Mouse (Mus musculus) ES-Bruce4 (cell line): ENCODE data around the gene Cmc2. TPM values are rescaled to one million over a fixed set of nuclear protein-coding genes. Genes with fewer than 3 reads are reported as not detected.

ENCODE experiments used
- H3K27ac ChIP-seq: 2 replicates; pipeline ENCODE4 v1.5.1; 2012; ENCODE audit warnings: low read length, inconsistent platforms; ENCODE audit not compliant: insufficient read depth
- H3K27me3 ChIP-seq: 2 replicates; pipeline ENCODE4 v1.6.1; 2012; ENCODE audit warnings: mild to moderate bottlenecking, low read length, inconsistent platforms; ENCODE audit not compliant: control insufficient read depth, poor library complexity, insufficient read depth, severe bottlenecking
- H3K36me3 ChIP-seq: 2 replicates; pipeline ENCODE4 v1.6.1; 2012; ENCODE audit warnings: inconsistent platforms, mild to moderate bottlenecking, low read length, moderate library complexity; ENCODE audit not compliant: control insufficient read depth, poor library complexity, insufficient read depth, severe bottlenecking
- H3K4me1 ChIP-seq: one replicate; pipeline ENCODE4 v1.8.1; 2011; ENCODE audit warnings: low read length; ENCODE audit not compliant: control insufficient read depth, insufficient read depth
- H3K4me3 ChIP-seq: 2 replicates; pipeline ENCODE4 v1.5.1; 2011; ENCODE audit warnings: low read depth, mild to moderate bottlenecking, low read length
- H3K9ac ChIP-seq: 2 replicates; pipeline ENCODE4 v1.6.1; 2012; ENCODE audit warnings: low read depth, mild to moderate bottlenecking, inconsistent platforms; ENCODE audit not compliant: poor library complexity, severe bottlenecking
- H3K9me3 ChIP-seq: replicated peaks from 2 replicates; pipeline ENCODE4 v1.6.1; 2012; ENCODE audit warnings: mild to moderate bottlenecking, low read length, inconsistent platforms; ENCODE audit not compliant: control insufficient read depth, poor library complexity, insufficient read depth, severe bottlenecking
- CTCF ChIP-seq: IDR thresholded peaks from one replicate; pipeline ENCODE4 v1.8.1; 2011; ENCODE audit warnings: low read depth, low read length
- EP300 ChIP-seq: IDR thresholded peaks from 2 replicates; pipeline ENCODE4 v1.6.1; 2011; ENCODE audit warnings: low read depth, low read length; ENCODE audit not compliant: insufficient read depth
- POLR2A ChIP-seq: IDR thresholded peaks from one replicate; pipeline ENCODE4 v1.8.1; 2011; ENCODE audit warnings: low read length; ENCODE audit not compliant: insufficient read depth
- polyA plus RNA-seq: library from polyadenylated mRNA; stranded (reverse); fragments of >200 nt; gene quantifications from 2 replicates; pipeline ENCODE4 v1.2.4, GENCODE M21; 2011; ENCODE audit warnings: low read depth; ENCODE audit not compliant: missing spikeins, insufficient read depth, insufficient read length

Cmc2 gene
- polyA plus RNA-seq: 23.0 and 23.3 TPM in 2 replicates

DNA sequence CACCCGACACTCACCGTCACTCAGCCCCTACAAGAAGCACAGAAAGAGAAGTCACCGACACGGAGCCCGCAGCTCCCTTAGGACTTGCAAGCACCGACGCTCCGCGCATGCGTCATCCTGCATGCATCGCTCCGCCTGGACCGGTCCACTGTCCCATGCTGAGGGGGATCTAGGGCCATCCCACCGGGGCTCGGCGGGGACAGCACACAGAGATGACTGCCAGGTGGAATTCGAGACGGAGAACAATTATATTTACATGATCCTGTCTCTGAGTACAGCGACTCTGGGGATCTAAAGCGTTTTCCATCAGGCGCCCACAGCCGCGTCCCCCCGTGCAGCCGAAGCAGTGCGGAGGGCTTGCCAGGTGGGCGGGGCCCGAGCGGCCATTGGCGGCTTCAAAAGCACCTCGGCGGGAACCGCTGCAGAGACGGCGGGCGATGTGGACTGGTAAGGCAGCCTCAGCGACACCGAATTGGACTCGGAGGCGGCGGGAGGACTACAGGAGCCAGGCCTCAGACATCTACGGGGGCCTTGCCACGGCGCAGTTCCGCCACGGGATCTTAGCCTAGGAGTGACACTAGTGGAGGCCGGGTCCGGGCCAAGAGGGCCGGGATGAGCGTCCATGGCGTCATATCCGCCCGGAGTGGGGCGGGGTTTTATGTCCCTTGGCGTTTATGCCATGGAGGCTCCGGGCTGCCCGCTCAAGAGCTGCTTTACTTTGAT is at the start of gene Cmc2, which contains the start of gene Cenpn:
Gene Cmc2, minus strand, starts transcription at position 119 of the 723 bp plus-strand sequence.
Gene Cenpn, plus strand, starts transcription at position 394 of the 723 bp plus-strand sequence.
- Histone ChIP-seq H3K4me1 (no peaks in the 10 kb centered on the region), H3K9me3 (no peaks in the 10 kb centered on the region), H3K4me3 (peak within 1 kb of the TSS; percentile 99), H3K27me3 (no peaks in the 10 kb centered on the region), H3K9ac (peak within 1 kb of the TSS; percentile 84), H3K36me3 (peaks cover 8% of the 10 kb centered on the region; the same call in 1 of the 2 replicates), H3K27ac (no peak within 1 kb of the TSS)
- TF ChIP-seq CTCF (no peak), POLR2A (peak; percentile 96), EP300 (no peak)

- H3K9ac ChIP-seq: no peak overlapping the region
- H3K36me3 ChIP-seq: no peaks in the 10 kb centered on the region
- no peak overlapping the region for H3K4me3 ChIP-seq
- H3K27ac ChIP-seq: no peak overlapping the region
- H3K27me3 ChIP-seq: no peaks in the 10 kb centered on the region
- no peaks in the 10 kb centered on the region for H3K4me1 ChIP-seq
- TF ChIP-seq EP300 (no peak), CTCF (no peak), POLR2A (no peak)
- H3K9me3 ChIP-seq: no peaks in the 10 kb centered on the region
Observed at GRCm38 (mm10) chr8:116969531-116969930, 48.3 kb upstream of the Cmc2 start.

- H3K4me3 ChIP-seq: no peak overlapping the region
- no peak overlapping the region for H3K9ac ChIP-seq
- H3K27me3 ChIP-seq: no peaks in the 10 kb centered on the region
- H3K36me3 ChIP-seq: peaks cover 49% of the 10 kb centered on the region
- no peaks in the 10 kb centered on the region for H3K9me3 ChIP-seq
- no peaks in the 10 kb centered on the region for H3K4me1 ChIP-seq
- H3K27ac ChIP-seq: no peak overlapping the region
- no peak for TF ChIP-seq POLR2A
- TF ChIP-seq CTCF: no peak
Observed at GRCm38 (mm10) chr8:116954415-116954814, 33.2 kb upstream of the Cmc2 start.

GRCm38 (mm10) chr8:116952428-116952827 is 31.2 kb upstream of the Cmc2 start:
- Histone ChIP-seq H3K4me1 (peaks cover 3% of the 10 kb centered on the region), H3K9ac (no peak overlapping the region), H3K36me3 (peaks cover 45% of the 10 kb centered on the region), H3K27me3 (no peaks in the 10 kb centered on the region), H3K9me3 (no peaks in the 10 kb centered on the region), H3K4me3 (no peak overlapping the region), H3K27ac (no peak overlapping the region)
- TF ChIP-seq POLR2A: no peak
- TF ChIP-seq CTCF: no peak
- no peak for TF ChIP-seq EP300

DNA sequence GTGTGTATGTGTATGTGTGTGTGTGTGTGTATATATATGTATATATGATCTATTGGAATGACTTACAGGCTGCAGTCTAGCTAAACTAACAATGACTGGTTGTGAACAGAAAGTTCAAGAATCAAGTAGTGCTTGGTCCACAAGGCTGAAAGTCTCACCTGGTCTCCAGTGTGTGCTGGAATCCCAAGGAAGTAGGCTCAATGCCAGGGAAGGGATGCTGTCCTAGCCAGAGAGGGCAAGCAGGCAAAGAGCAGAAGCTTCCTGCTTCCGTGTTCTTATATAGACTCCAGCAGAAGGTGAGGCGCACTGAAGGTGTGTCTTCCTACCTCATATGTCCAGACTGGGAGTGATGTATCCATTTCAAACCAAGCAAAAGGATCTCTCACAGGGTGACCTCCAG is 30.5 kb upstream of the Cmc2 start:
- Histone ChIP-seq H3K27ac (no peak overlapping the region), H3K36me3 (peaks cover 38% of the 10 kb centered on the region), H3K27me3 (no peaks in the 10 kb centered on the region), H3K4me1 (peaks cover 3% of the 10 kb centered on the region), H3K9me3 (no peaks in the 10 kb centered on the region), H3K9ac (no peak overlapping the region), H3K4me3 (no peak overlapping the region)
- no peak for TF ChIP-seq CTCF
- no peak for TF ChIP-seq EP300
- no peak for TF ChIP-seq POLR2A

GRCm38 (mm10) chr8:116951369-116951768 is 30.1 kb upstream of the Cmc2 start:
- Histone ChIP-seq H3K4me1 (peaks cover 3% of the 10 kb centered on the region), H3K9me3 (no peaks in the 10 kb centered on the region), H3K9ac (no peak overlapping the region), H3K27ac (no peak overlapping the region), H3K27me3 (no peaks in the 10 kb centered on the region), H3K36me3 (peaks cover 34% of the 10 kb centered on the region), H3K4me3 (no peak overlapping the region)
- no peak for TF ChIP-seq EP300
- TF ChIP-seq CTCF: no peak
- TF ChIP-seq POLR2A: no peak
